Mouse (Mus musculus) lung, adult 2 months (tissue): ENCODE measurements around the gene Ttyh3.

Experiments used
- CTCF ChIP-seq: fragments of 200-500 bp; IDR thresholded peaks from 2 replicates; pipeline ENCODE4 v1.5.1; 2011; ENCODE audit warnings: mild to moderate bottlenecking, low read length, control low read depth; ENCODE audit not compliant: insufficient read depth
- POLR2A ChIP-seq: fragments of 200-500 bp; IDR thresholded peaks from 2 replicates; pipeline ENCODE4 v1.6.1; 2011; ENCODE audit warnings: low read depth, mild to moderate bottlenecking, control low read depth, low read length, borderline replicate concordance; ENCODE audit errors: extremely low read depth

- no peak for TF ChIP-seq POLR2A
- no peak for TF ChIP-seq CTCF
These were observed 25.2 kb upstream of the Ttyh3 start for GRCm38 (mm10) chr5:140674036-140674435.
